ENCODE assay signal across 23 mouse cellular contexts in genomic region chr3:135683275-135683674, GRCm38 (mm10). TPM values are rescaled to one million over a fixed set of nuclear protein-coding genes. Genes with fewer than 3 reads are reported as not detected.
DNase-seq lines count a peak whose midpoint lies in the region; ATAC-seq and TF ChIP-seq lines count a peak whose summit lies in the region.
"Had no signal": no experiment of that assay in that cellular context is flagged by ENCODE, and none has a peak within 500 bp of the region (broad histone marks: within the 10 kb centered on the region; RNA-seq: fewer than 3 reads in every experiment).

No protein-coding gene starts in this region.

- in situ Hi-C loops in CH12.LX (cut with MboI; ENCODE audit: low pct_ligation_motif_present, low pct_unique_long_range_greater_than_20kb, low sequenced_read_pairs): no loop called here

- no peak for TF ChIP-seq CTCF in CH12.LX (conservative IDR thresholded peaks at IDR 0.05 in 1 of 2, IDR thresholded peaks at IDR 0.05 in 1 of 2; ENCODE audit: low read depth in 2 of 2, low read length in 2 of 2)

- dilution Hi-C loops in CH12.LX (cut with MboI; ENCODE audit: extremely low pct_ligation_motif_present, extremely low pct_unique_long_range_greater_than_20kb, low sequenced_read_pairs): no loop called here

- H3K79me2 ChIP-seq in CH12.LX (replicated peaks; ENCODE audit: control insufficient read depth, extremely low read depth, insufficient read depth, poor library complexity, severe bottlenecking): peaks cover 87% of the 10 kb centered on the region

- no peak overlapping the region for H3K4me3 ChIP-seq in CH12.LX (replicated peaks in 1 of 3; ENCODE audit: low read depth in 2 of 3, low read length in 2 of 3, poor library complexity in 1 of 3)
- H3K4me3 ChIP-seq: hindbrain, embryonic 13.5 days; neural tube, embryonic 12.5 days had no signal

- TF ChIP-seq EP300 in CH12.LX (IDR thresholded peaks at IDR 0.05; ENCODE audit: low read length): no peak

- TF ChIP-seq POLR2A in CH12.LX (IDR thresholded peaks at IDR 0.05; ENCODE audit: low read depth, low read length): no peak

- no peak for TF ChIP-seq RAD21 in CH12.LX (IDR thresholded peaks at IDR 0.05; ENCODE audit: low read depth, low read length)

- H3K9me3 ChIP-seq in CH12.LX (replicated peaks; ENCODE audit: low read length): no peaks in the 10 kb centered on the region
- H3K9me3 ChIP-seq: hindbrain, embryonic 13.5 days; neural tube, embryonic 12.5 days had no signal

- peaks cover 20 to 67% of the 10 kb centered on the region in 2 experiments for H3K36me3 ChIP-seq in CH12.LX (replicated peaks in 1 of 2; ENCODE audit: control insufficient read depth in 1 of 2, insufficient read depth in 1 of 2, low read length in 1 of 2)
- H3K36me3 ChIP-seq: hindbrain, embryonic 13.5 days; neural tube, embryonic 12.5 days had no signal

- H3K4me2 ChIP-seq in CH12.LX (ENCODE audit: insufficient read depth, low read depth, poor library complexity, severe bottlenecking): no peak overlapping the region
- H3K4me2 ChIP-seq: hindbrain, embryonic 13.5 days; neural tube, embryonic 12.5 days had no signal

- peak; percentile 52 for DNase-seq in 3T3-L1 (ENCODE audit: low read depth, low spot score)
- no peak for DNase-seq in CH12.LX (ENCODE audit: extremely low read depth)
- no peak for DNase-seq in right cerebral cortex, postnatal 36 days (ENCODE audit: low spot score in 2 of 2)
- DNase-seq in urinary bladder, adult 18-20 months (ENCODE audit: low spot score in 2 of 2): no peak
- no peak for DNase-seq in gastrocnemius, postnatal 4 days (ENCODE audit: low spot score in 2 of 2)
- DNase-seq: adrenal gland, postnatal 14 days; cerebellum, adult 11-12 months; cerebellum, adult 9-11 months; gastrocnemius, postnatal 25 days; heart, postnatal 36 days; kidney, adult 11 months; kidney, postnatal 14 days; layer of hippocampus, adult 9-11 months; liver; lung, adult 2 months; lung, postnatal 14 days; midbrain, embryonic 14.5 days had no signal

- no peak overlapping the region for H3K9ac ChIP-seq in CH12.LX (ENCODE audit: insufficient read depth, low read depth)
- H3K9ac ChIP-seq: hindbrain, embryonic 13.5 days; liver, embryonic 14.5 days; neural tube, embryonic 12.5 days had no signal

- ATAC-seq in hematopoietic stem cell, adult 5-6 weeks (replicated peaks in 1 of 2; ENCODE audit: insufficient read depth in 1 of 2, low FRiP score in 2 of 2, low TSS enrichment in 1 of 2, low read depth in 1 of 2, poor library complexity in 2 of 2, severe bottlenecking in 2 of 2): peak; percentile 19 to 55; a peak in 2 of 4 replicates
- peak; percentile 29; the same call in 1 of the 2 replicates for ATAC-seq in megakaryocyte progenitor cell, adult 5-6 weeks (replicated peaks; ENCODE audit: poor library complexity)
- ATAC-seq: forebrain, embryonic 14.5 days had no signal

- peaks cover 14 to 83% of the 10 kb centered on the region in 2 experiments for H3K4me1 ChIP-seq in CH12.LX (ENCODE audit: control insufficient read depth in 1 of 2, insufficient read depth in 2 of 2)
- H3K4me1 ChIP-seq: neural tube, embryonic 12.5 days had no signal

- no peak overlapping the region for H3K27ac ChIP-seq in CH12.LX (ENCODE audit: insufficient read depth, low read depth)
- H3K27ac ChIP-seq: hindbrain, embryonic 13.5 days; liver, embryonic 14.5 days; neural tube, embryonic 12.5 days had no signal

- H3K27me3 ChIP-seq in CH12.LX (replicated peaks): no peaks in the 10 kb centered on the region
- H3K27me3 ChIP-seq: hindbrain, embryonic 13.5 days; neural tube, embryonic 12.5 days had no signal

TF ChIP-seq in CH12.LX, 34 proteins besides CTCF, POLR2A, EP300 and RAD21:
- no peak for TF ChIP-seq PAX5 (IDR thresholded peaks at IDR 0.05; ENCODE audit: low read length)
- TF ChIP-seq ZNF384 (IDR thresholded peaks at IDR 0.05; ENCODE audit: low read depth, low read length): peak; percentile 49; the same call in 1 of the 2 replicates

RNA-seq across cellular contexts. Expression of gene Nfkb1, which starts 8.1 kb away (rescaled TPM):
- total RNA-seq in CH12.LX (2012; rRNA removed) (256 and 271 TPM in 2 replicates), CH12.LX (2014; rRNA removed) (351 and 369 TPM in 2 replicates)
- polyA plus RNA-seq in CH12.LX (2012; ENCODE audit: insufficient read length, low read depth): 283 and 346 TPM in 2 replicates
- total RNA-seq in hematopoietic stem cell, adult 5-6 weeks (2017): 128 and 160 TPM in 2 replicates
- total RNA-seq in megakaryocyte progenitor cell, adult 5-6 weeks (2015): 58.7 and 65.3 TPM in 2 replicates
- 109 and 110 TPM in 2 replicates for total RNA-seq in megakaryocyte progenitor cell, adult 5-6 weeks (2017)
- 10 to 100 TPM; 36.1 to 37.0 TPM for total RNA-seq in gastrocnemius, postnatal 4 days (2021)
